Mouse (Mus musculus): ENCODE data around the gene Hypk. TPM values are rescaled to one million over a fixed set of nuclear protein-coding genes. Genes with fewer than 3 reads are reported as not detected.

Gene Hypk
- 7.6 and 14.1 TPM in 2 replicates for polyA plus RNA-seq (2012; rRNA removed)

GRCm38 (mm10) chr2:121452990-121453389 is at the start of gene Hypk:
Gene Hypk (plus strand): TSS chr2:121453290.
- no peak for DNase-seq (ENCODE audit: low read depth)

DNA sequence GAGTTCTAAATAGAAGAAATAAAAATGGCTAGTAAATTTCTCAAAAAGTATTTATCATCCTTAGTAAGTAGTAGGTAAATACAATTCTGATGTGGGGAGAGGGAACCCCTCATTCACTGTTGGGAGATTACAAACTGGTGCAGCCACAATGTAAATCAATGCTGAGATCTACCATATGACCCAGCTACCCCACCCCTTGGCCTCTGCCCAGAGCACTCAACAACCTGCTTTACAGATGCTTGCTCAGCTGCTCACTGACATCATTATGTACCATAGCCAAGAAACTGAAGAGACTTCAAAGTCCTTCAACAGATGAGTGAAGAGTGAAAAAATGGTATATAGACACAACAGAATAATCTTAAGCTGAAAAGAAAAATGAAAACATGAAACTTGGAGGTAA is 49.8 kb upstream of the Hypk start:
- no peak for DNase-seq (ENCODE audit: low read depth)

GRCm38 (mm10) chr2:121408160-121408559 is 44.9 kb upstream of the Hypk start:
- DNase-seq (ENCODE audit: low read depth) = no peak

DNA sequence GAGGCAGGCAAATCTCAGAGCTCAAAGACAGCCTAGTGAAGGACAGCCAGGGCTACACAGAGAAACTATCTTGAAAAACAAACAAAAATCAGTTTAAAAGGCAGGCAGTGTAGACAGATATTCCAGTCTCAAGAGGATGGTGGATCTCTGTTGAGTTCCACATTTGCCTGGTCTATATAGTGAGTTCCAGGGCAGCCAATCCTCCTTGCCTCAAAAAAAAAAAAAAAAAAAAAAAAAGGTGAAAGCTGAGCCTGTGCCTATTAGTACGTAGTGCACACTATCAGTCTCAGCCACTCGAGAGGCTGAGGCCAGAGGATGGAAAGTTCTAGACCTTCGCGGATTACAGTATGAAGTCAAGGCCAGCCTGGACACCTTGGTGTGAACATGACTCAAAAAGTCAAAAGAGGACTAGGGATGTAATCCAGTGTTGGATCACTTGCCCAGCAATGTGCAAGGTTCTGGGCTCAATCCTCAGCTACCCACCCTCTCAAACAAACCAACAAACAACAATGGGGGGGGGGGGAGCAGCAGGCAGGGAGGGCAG is 40.2 kb upstream of the Hypk start:
- no peak for DNase-seq (ENCODE audit: low read depth)

DNA sequence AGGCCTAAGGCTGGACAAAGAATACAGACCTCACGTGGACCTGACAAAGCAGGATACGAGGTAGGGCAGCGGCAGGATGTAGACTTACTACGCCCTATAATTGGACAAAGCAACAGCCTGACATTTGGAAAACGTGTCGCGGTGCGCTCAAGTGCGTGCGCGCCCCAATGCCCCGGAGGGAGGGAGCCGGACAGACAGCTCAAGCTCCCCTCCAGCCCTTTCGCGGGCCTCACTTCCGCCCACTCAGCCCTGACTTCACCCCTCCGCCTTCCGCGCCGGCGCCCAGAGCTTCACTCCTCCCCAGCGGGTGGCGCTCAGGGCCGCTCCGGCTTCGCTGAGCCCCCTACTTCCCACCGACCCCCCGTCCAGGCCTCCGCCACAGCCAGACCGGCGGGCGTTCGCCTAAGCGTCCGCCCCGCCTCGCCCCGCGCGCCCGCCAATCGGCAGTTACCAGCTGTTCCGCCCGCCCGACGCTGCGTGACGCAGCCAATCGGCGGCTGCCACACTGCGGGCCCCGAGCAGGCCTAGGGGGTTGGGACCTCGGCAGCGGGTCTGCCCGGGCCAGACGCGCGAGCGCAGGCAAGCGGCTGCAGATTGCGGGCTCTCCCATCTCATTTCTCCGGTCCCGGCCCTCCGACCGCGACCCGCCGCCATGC is 39.6 kb upstream of the Hypk start, which contains the start of the genes Pdia3 and Catsper2:
Pdia3 (plus strand) TSS at position 389 of the 656 bp plus-strand sequence.
Catsper2 (minus strand) TSS at position 406 of the 656 bp plus-strand sequence.
- DNase-seq (ENCODE audit: low read depth) = peak; percentile 19

GRCm38 (mm10) chr2:121414139-121414685 is 38.9 kb upstream of the Hypk start:
- peak; percentile 13 for DNase-seq (ENCODE audit: low read depth)

GRCm38 (mm10) chr2:121415103-121415502 is 38.0 kb upstream of the Hypk start:
- no peak for DNase-seq (ENCODE audit: low read depth)

GRCm38 (mm10) chr2:121415591-121415990 is 37.5 kb upstream of the Hypk start:
- DNase-seq (ENCODE audit: low read depth) = no peak

DNA sequence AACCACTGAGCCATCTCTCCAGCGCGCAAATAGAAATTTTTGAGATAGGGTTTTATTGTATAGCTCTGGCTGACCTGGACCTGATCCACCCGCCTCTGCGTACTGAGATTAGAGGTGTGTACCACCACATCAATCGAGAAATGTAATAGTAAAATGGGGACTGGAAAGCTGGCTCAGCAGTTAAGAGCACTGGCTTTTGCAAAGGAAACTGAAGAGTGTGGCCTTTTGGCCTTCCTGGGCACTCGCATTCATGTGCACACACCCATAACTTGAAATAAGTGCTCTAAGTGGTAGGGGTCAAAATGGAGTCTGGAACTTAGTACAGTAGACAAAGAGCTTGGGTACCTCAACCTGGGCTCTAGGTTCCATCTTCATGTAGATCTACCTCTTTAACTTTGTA is 36.7 kb upstream of the Hypk start:
- no peak for DNase-seq (ENCODE audit: low read depth)

DNA sequence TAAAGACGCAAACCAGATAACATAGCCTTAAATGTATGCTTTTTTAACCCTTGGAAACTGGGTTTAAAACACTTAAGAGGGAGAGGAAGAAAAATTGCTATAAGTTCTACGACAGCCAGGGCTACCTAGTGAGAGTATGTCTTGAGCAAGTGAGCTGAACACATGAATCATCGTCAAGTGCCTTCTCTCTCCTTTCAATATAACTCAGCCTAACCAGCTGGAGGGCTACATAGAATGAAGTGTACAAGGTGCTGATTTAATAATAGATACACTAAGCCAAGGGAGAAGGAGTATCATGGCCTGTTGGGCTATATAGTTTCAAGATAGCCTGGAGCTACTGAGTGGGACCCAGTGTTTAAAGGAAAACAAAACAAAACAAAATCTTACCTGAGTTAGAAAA is 34.6 kb upstream of the Hypk start:
- DNase-seq (ENCODE audit: low read depth) = no peak

DNA sequence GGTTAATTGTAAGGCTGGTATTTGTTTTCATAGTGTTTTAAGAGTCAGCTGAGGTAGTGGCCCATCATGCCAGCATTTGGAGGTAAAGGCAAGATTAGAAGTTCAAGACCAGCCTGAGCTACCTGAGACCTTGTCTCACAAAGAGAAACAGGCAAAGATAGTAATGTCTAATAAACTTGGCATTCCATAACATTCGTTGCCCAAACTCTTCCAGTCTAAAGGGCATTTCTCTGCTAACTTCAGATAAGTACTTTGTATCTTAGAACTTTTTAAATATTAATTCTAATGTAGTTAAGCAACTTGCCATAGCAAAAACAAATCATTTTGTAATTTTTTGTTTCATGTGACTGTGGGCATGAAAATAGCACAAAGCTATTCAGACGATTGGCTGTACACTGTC is 29.9 kb upstream of the Hypk start:
- DNase-seq (ENCODE audit: low read depth) = no peak

DNA sequence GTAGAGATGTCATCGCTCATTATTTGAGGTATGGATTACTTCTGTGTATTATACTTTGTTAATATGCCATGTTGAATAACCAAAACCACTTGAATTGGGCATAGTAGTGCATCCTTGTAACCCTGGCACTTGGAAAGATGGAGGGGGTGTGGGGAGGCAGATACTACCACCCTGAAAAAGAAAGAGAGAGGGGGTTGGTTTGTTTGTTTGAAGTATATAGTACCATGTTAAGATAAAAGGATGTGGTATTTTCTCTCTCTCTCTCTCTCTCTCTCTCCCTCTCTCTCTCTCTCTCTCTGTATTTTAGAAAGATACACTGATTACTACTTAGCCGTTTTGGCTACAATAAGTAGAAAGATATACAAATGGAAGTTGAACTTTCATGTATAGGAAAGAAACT is 27.2 kb upstream of the Hypk start:
- no peak for DNase-seq (ENCODE audit: low read depth)

- no peak for DNase-seq (ENCODE audit: low read depth)
These were observed 18.2 kb upstream of the Hypk start for GRCm38 (mm10) chr2:121434854-121435253.

- no peak for DNase-seq (ENCODE audit: low read depth)
These were observed 13.3 kb upstream of the Hypk start for GRCm38 (mm10) chr2:121439746-121440145.

- DNase-seq (ENCODE audit: low read depth) = no peak
These were observed 12.1 kb upstream of the Hypk start for GRCm38 (mm10) chr2:121440834-121441605.

- DNase-seq (ENCODE audit: low read depth) = no peak
These were observed 11.3 kb upstream of the Hypk start for GRCm38 (mm10) chr2:121441800-121442199.

DNA sequence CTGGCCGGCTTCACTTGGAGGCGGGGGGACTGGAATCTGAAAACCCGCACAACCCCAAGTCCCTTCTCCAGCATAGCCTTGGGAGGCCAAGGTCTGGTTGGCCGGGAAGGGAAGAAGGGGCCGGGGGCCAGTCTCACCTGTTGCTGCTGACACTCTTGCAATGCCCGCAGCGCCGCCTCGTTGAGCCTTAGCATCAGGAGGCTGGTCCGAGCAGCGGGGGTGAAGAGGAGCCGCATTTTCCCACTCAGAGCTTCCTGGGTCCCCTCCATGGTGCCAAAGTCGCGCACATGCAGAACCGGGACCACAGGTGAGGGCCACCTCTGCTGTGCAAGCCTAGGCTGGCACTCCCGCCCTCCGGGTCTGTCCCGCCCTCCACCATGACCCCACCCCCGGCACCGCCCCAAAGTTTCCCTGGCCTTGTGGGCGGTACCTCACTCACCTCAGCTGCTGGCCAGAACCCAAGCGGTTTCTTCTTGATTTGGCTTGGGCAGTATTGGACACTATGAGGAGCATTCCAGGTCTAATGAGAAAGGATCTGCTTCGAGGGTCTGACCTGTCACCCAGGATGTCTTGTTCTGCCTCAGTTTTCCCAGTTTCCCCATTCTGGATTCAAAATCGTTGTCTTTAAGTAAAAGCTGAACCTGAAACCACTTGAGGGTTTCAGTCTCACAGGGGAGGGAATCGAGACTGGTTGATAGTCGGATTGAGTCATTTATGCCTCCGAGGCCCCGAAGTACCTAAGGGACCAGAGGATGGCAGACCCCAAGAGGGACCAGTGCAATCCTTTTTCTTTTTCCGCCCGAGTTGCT is 10.6 kb upstream of the Hypk start:
- DNase-seq (ENCODE audit: low read depth) = peak; percentile 54

DNA sequence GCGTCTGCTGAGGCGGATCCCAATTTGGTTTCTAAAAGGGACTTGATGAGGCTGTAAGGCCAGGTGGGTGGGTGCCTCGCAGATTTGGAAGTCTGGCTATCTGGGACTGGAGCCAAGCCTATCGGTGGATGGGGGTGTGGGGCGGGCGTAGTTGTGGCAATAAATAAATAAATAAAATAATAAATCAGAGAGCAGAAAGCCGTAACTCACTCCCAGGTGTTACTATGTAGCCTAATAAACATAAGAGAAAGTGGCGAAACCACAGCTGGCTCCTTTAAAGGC is 10.1 kb upstream of the Hypk start:
- DNase-seq (ENCODE audit: low read depth) = no peak

- DNase-seq (ENCODE audit: low read depth) = no peak
These were observed 8.9 kb upstream of the Hypk start, which contains the start of gene Ell3 for GRCm38 (mm10) chr2:121444178-121444577. Gene Ell3 (minus strand): TSS chr2:121444278.

DNA sequence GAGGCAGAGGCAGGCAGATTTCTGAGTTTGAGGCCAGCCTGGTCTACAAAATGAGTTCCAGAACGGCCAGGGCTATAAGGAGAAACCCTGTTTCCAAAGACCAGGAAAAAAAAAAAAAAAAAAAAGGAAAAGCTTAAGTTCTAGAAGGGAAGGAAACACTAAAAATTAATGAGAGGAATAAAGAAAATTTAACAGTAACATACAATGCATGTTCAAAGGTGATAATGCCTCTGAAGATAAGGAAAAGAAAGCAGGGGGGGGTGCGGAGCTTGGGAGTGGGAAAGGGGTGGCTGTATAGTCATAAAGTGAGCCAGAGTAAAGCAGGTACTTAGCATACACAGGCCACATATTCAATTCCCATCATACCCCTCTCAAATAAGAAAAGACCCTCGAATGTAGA is 8.0 kb upstream of the Hypk start:
- DNase-seq (ENCODE audit: low read depth) = no peak

GRCm38 (mm10) chr2:121446506-121446905 is 6.6 kb upstream of the Hypk start:
- no peak for DNase-seq (ENCODE audit: low read depth)

DNA sequence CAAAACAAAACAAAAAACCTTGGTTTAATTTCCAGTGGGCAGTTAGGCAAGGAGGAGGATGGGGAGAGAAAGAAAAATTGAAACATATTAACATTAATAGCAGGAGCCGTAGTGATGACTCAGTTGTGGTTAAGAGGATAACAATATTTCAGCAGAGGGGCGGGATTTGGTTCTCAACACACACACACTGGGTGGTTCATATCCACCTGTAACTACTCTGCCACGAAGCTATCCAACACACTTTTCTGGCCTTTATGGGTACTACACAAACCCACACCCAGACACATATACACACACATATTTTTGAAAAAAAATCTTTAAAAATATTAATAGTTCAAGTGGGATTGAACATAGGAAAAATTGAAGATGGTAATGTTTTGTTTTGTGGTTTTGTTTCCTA is 6.1 kb upstream of the Hypk start:
- no peak for DNase-seq (ENCODE audit: low read depth)

All from gonadal fat pad, adult 2 months (tissue).